In the genomic region with DNA sequence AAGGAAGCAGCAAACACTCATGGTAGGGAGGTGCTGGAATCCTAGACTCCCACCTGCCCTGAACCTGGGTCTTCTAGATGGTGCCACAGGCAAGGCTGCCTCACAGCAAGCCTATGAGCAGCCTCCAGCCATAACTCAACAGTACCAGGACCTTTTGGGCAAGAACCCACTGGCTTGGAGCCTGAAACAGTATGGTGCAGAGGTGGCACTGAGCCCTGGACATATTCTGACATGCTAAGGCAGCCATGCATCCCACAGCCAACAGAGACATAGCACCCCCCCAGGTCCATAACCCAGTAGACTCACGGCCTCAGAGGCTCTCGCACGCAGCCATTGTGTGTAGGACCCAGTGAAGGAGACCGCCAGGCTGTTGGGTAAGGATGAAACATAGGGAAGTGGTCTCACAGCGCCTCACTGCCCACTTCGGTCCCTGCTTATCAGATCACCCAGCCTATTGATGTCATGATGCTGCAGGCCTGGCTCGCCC, we compare ENCODE assay signal across 10 mouse cellular contexts. TPM values are rescaled to one million over a fixed set of nuclear protein-coding genes. Genes with fewer than 3 reads are reported as not detected.
DNase-seq lines count a peak whose midpoint lies in the region; ATAC-seq and TF ChIP-seq lines count a peak whose summit lies in the region.
"Had no signal": no experiment of that assay in that cellular context is flagged by ENCODE, and none has a peak within 500 bp of the region (broad histone marks: within the 10 kb centered on the region; RNA-seq: fewer than 3 reads in every experiment).

No protein-coding gene starts in this region.

- WGBS in heart, postnatal 0 days: 84% methylated on average over 7 of the region's 7 CpGs
- WGBS in limb, embryonic 12.5 days: 87% methylated on average over 7 of the region's 7 CpGs
- 84% methylated on average over 7 of the region's 7 CpGs for WGBS in liver, postnatal 0 days (ENCODE audit: insufficient replicate concordance)

- TF ChIP-seq EP300 in heart, postnatal 0 days (IDR thresholded peaks at IDR 0.05; ENCODE audit: low read depth): no peak
- TF ChIP-seq EP300 in liver, postnatal 0 days (IDR thresholded peaks at IDR 0.05; ENCODE audit: low read depth): no peak

- no peaks in the 10 kb centered on the region for H3K36me3 ChIP-seq in heart, postnatal 0 days (replicated peaks; ENCODE audit: control insufficient read depth, insufficient read depth, low read length)
- no peaks in the 10 kb centered on the region for H3K36me3 ChIP-seq in limb, embryonic 12.5 days
- no peaks in the 10 kb centered on the region for H3K36me3 ChIP-seq in liver, postnatal 0 days (replicated peaks; ENCODE audit: insufficient read depth, low read length)

- no peak overlapping the region for H3K4me3 ChIP-seq in heart, postnatal 0 days (ENCODE audit: low read depth, low read length)
- H3K4me3 ChIP-seq in limb, embryonic 12.5 days (replicated peaks): no peak overlapping the region
- H3K4me3 ChIP-seq in liver, postnatal 0 days (ENCODE audit: low read depth, low read length): no peak overlapping the region
- H3K4me3 ChIP-seq: erythroblast, embryonic 14.5 days had no signal

- no peak for TF ChIP-seq CTCF in heart, postnatal 0 days (IDR thresholded peaks at IDR 0.05; ENCODE audit: low read depth)
- no peak for TF ChIP-seq CTCF in liver, postnatal 0 days (IDR thresholded peaks at IDR 0.05; ENCODE audit: low read depth)

- H3K27ac ChIP-seq in heart, postnatal 0 days (ENCODE audit: low read depth): peak overlapping the region; percentile 79
- H3K27ac ChIP-seq in limb, embryonic 12.5 days: peak overlapping the region; percentile 87
- H3K27ac ChIP-seq in liver, postnatal 0 days (ENCODE audit: low read depth): no peak overlapping the region

- H3K4me2 ChIP-seq in heart, postnatal 0 days (ENCODE audit: low read depth, low read length): no peak overlapping the region
- peak overlapping the region; percentile 34; the same call in 1 of the 2 replicates for H3K4me2 ChIP-seq in limb, embryonic 12.5 days
- H3K4me2 ChIP-seq in liver, postnatal 0 days (ENCODE audit: low read depth, low read length): no peak overlapping the region

- H3K4me1 ChIP-seq in heart, postnatal 0 days (ENCODE audit: control insufficient read depth, insufficient read depth): peaks cover 35% of the 10 kb centered on the region
- H3K4me1 ChIP-seq in limb, embryonic 12.5 days (replicated peaks): peaks cover 78% of the 10 kb centered on the region
- H3K4me1 ChIP-seq in liver, postnatal 0 days (ENCODE audit: insufficient read depth): peaks cover 13% of the 10 kb centered on the region; the same call in 1 of the 2 replicates

- ATAC-seq in heart, postnatal 0 days (ENCODE audit: insufficient read depth, low read depth): no peak
- ATAC-seq in common myeloid progenitor, adult 5-6 weeks (replicated peaks; ENCODE audit: low read depth, poor library complexity, severe bottlenecking): peak; percentile 23; the same call in 1 of the 2 replicates
- ATAC-seq in limb, embryonic 12.5 days (ENCODE audit: insufficient number of reproducible peaks, insufficient read depth, low FRiP score, low TSS enrichment, low read depth): 0 out of 2 replicates have a peak, but pooled peaks have one; percentile 2
- ATAC-seq in liver, postnatal 0 days: no peak

- no peak overlapping the region for H3K9ac ChIP-seq in heart, postnatal 0 days (replicated peaks; ENCODE audit: low read depth, low read length)
- no peak overlapping the region for H3K9ac ChIP-seq in limb, embryonic 12.5 days (replicated peaks)
- no peak overlapping the region for H3K9ac ChIP-seq in liver, postnatal 0 days (replicated peaks)

- H3K9me3 ChIP-seq in heart, postnatal 0 days (replicated peaks; ENCODE audit: control insufficient read depth, low read length): no peaks in the 10 kb centered on the region
- H3K9me3 ChIP-seq in limb, embryonic 12.5 days: no peaks in the 10 kb centered on the region
- no peaks in the 10 kb centered on the region for H3K9me3 ChIP-seq in liver, postnatal 0 days (ENCODE audit: low read length)

- no peaks in the 10 kb centered on the region for H3K27me3 ChIP-seq in heart, postnatal 0 days (ENCODE audit: control insufficient read depth, insufficient read depth, low read length)
- H3K27me3 ChIP-seq in limb, embryonic 12.5 days: 0 out of 2 replicates have a peak, but pooled peaks cover 1% of the 10 kb centered on the region
- no peaks in the 10 kb centered on the region for H3K27me3 ChIP-seq in liver, postnatal 0 days (ENCODE audit: insufficient read depth, low read length)

- no peak for DNase-seq in heart, postnatal 0 days (ENCODE audit: low spot score)
- DNase-seq in heart, adult 8-10 months (ENCODE audit: low spot score): no peak
- peak; percentile 23 for DNase-seq in NIH3T3 (ENCODE audit: low read depth)
- no peak for DNase-seq in liver
- DNase-seq in liver, postnatal 0 days: no peak
- DNase-seq: cerebellum, adult 8-10 months; right cerebral cortex, adult 18-20 months had no signal

RNA-seq across cellular contexts. Expression of gene Morn1, which starts 48.4 kb away (rescaled TPM):
- total RNA-seq in heart, postnatal 0 days (2014; rRNA removed; ENCODE audit: low replicate concordance): 5.7 TPM in 1 of 2 replicates, not detected in the other
- 1.8 and 2.4 TPM in 2 replicates for polyA plus RNA-seq in heart, postnatal 0 days (2015; fragmentation: Nextera tagmentation; extraction: Ambion mirVana)
- total RNA-seq in heart, adult 8-10 months (2022): 1 to 10 TPM in 3 of 4 experiments, under 1 TPM in 1; 0.60 to 4.4 (median 1.8) TPM
- 2.6 and 10.3 TPM in 2 replicates for total RNA-seq in common myeloid progenitor, adult 5-6 weeks (2017)
- polyA plus RNA-seq in limb, embryonic 12.5 days (2016; fragmentation: Nextera tagmentation; extraction: Ambion mirVana): 5.2 and 6.9 TPM in 2 replicates
- polyA plus RNA-seq in liver, postnatal 0 days (2015; fragmentation: Nextera tagmentation; extraction: Ambion mirVana): 2.2 TPM in 2 replicates

RNA-seq across cellular contexts. Expression of gene Rer1, which starts 48.5 kb away (rescaled TPM):
- total RNA-seq in heart, postnatal 0 days (2014; rRNA removed; ENCODE audit: low replicate concordance): 96.1 and 126 TPM in 2 replicates
- polyA plus RNA-seq in heart, postnatal 0 days (2015; fragmentation: Nextera tagmentation; extraction: Ambion mirVana): 116 and 123 TPM in 2 replicates
- total RNA-seq in heart, adult 8-10 months (2022): 10 to 100 TPM; 64.2 to 73.4 (median 68.4) TPM
- total RNA-seq in common myeloid progenitor, adult 5-6 weeks (2017): 124 and 128 TPM in 2 replicates
- 136 and 141 TPM in 2 replicates for polyA plus RNA-seq in limb, embryonic 12.5 days (2016; fragmentation: Nextera tagmentation; extraction: Ambion mirVana)
- polyA plus RNA-seq in liver, postnatal 0 days (2015; fragmentation: Nextera tagmentation; extraction: Ambion mirVana): 111 and 118 TPM in 2 replicates

Comparison
In these comparisons a context has a peak if more than half of its experiments do, and no peak if none do; other contexts are left out.
1. ATAC-seq: peak in common myeloid progenitor, adult 5-6 weeks (single experiment) and limb, embryonic 12.5 days (single experiment); none in heart, postnatal 0 days (single experiment) and liver, postnatal 0 days (single experiment).